ENCODE assay signal across 14 mouse cellular contexts in the genomic region with DNA sequence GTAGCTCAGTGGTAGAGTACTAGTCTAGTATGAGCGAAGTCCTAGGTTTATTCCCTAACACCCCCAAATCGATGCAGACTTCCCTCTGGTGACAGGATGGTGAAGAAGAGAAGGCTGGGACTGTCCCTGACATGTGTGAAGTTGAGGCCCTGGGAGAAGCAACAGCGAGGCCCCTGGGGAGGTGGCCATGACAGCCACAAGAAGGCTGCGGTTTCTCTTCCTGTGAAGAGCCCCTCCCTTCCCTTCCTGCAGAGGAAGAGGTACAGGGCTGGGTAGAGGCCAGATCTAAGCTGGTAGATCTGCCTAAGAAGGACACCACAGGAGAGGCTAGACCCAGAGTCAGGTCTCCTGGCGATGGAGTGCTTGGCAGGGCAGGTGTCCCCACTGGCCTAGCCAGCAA. TPM values are rescaled to one million over a fixed set of nuclear protein-coding genes. Genes with fewer than 3 reads are reported as not detected.
DNase-seq lines count a peak whose midpoint lies in the region; ATAC-seq lines count a peak whose summit lies in the region.
"Had no signal": no experiment of that assay in that cellular context is flagged by ENCODE, and none has a peak within 500 bp of the region (broad histone marks: within the 10 kb centered on the region; RNA-seq: fewer than 3 reads in every experiment).

No protein-coding gene starts in this region.

- peak overlapping the region; percentile 25 for H3K4me3 ChIP-seq in liver, embryonic 11.5 days (ENCODE audit: low read depth, low read length)
- H3K4me3 ChIP-seq in forebrain, embryonic 15.5 days: no peak overlapping the region
- H3K4me3 ChIP-seq: embryonic facial prominence, embryonic 15.5 days; hindbrain, embryonic 13.5 days; limb, embryonic 12.5 days; midbrain, embryonic 12.5 days had no signal

- H3K4me1 ChIP-seq in liver, embryonic 11.5 days (replicated peaks; ENCODE audit: control insufficient read depth, insufficient read depth, low read length): peaks cover 35% of the 10 kb centered on the region
- no peaks in the 10 kb centered on the region for H3K4me1 ChIP-seq in forebrain, embryonic 15.5 days
- H3K4me1 ChIP-seq: embryonic facial prominence, embryonic 15.5 days; hindbrain, embryonic 13.5 days; limb, embryonic 12.5 days; midbrain, embryonic 12.5 days had no signal

- H3K9ac ChIP-seq in liver, embryonic 11.5 days (ENCODE audit: low read depth, low read length): peak overlapping the region; percentile 54
- no peak overlapping the region for H3K9ac ChIP-seq in forebrain, embryonic 15.5 days (replicated peaks)
- H3K9ac ChIP-seq: embryonic facial prominence, embryonic 15.5 days; hindbrain, embryonic 13.5 days; limb, embryonic 12.5 days; midbrain, embryonic 12.5 days had no signal

- peak; percentile 55 for DNase-seq in lung, postnatal 36 days
- DNase-seq in lung, postnatal 10 days: no peak
- no peak for DNase-seq in liver, embryonic 11.5 days (ENCODE audit: low spot score)
- DNase-seq in thymus, postnatal 36 days: peak; percentile 74 to 82
- no peak for DNase-seq in gastrocnemius, postnatal 14 days
- DNase-seq in layer of hippocampus, postnatal 36 days: no peak
- DNase-seq: cerebellum, adult 18-20 months had no signal

- peak overlapping the region; percentile 63 for H3K4me2 ChIP-seq in liver, embryonic 11.5 days
- H3K4me2 ChIP-seq in forebrain, embryonic 15.5 days (replicated peaks): no peak overlapping the region
- H3K4me2 ChIP-seq: embryonic facial prominence, embryonic 15.5 days; hindbrain, embryonic 13.5 days; limb, embryonic 12.5 days; midbrain, embryonic 12.5 days had no signal

- no peaks in the 10 kb centered on the region; the same call in 1 of the 2 replicates for H3K36me3 ChIP-seq in liver, embryonic 11.5 days (ENCODE audit: control insufficient read depth, insufficient read depth, low read length)
- H3K36me3 ChIP-seq in forebrain, embryonic 15.5 days: no peaks in the 10 kb centered on the region
- H3K36me3 ChIP-seq: embryonic facial prominence, embryonic 15.5 days; hindbrain, embryonic 13.5 days; limb, embryonic 12.5 days; midbrain, embryonic 12.5 days had no signal

- H3K9me3 ChIP-seq in liver, embryonic 11.5 days (ENCODE audit: control insufficient read depth, low read length): no peaks in the 10 kb centered on the region
- no peaks in the 10 kb centered on the region for H3K9me3 ChIP-seq in forebrain, embryonic 15.5 days
- H3K9me3 ChIP-seq: embryonic facial prominence, embryonic 15.5 days; hindbrain, embryonic 13.5 days; limb, embryonic 12.5 days; midbrain, embryonic 12.5 days had no signal

- intact Hi-C loops in gastrocnemius, postnatal 14 days (cut with DNase I; ENCODE audit: low total_unique reads): no loop called here

- no peaks in the 10 kb centered on the region for H3K27me3 ChIP-seq in liver, embryonic 11.5 days (replicated peaks; ENCODE audit: control insufficient read depth, insufficient read depth, low read length)
- H3K27me3 ChIP-seq in forebrain, embryonic 15.5 days: no peaks in the 10 kb centered on the region
- H3K27me3 ChIP-seq: embryonic facial prominence, embryonic 15.5 days; limb, embryonic 12.5 days; midbrain, embryonic 12.5 days had no signal

- ATAC-seq in liver, embryonic 11.5 days (replicated peaks; ENCODE audit: low FRiP score): peak; percentile 60
- peak; percentile 74 for ATAC-seq in neutrophil, adult 5-6 weeks (ENCODE audit: extremely low read depth, insufficient number of reproducible peaks, low FRiP score, poor library complexity, severe bottlenecking)
- ATAC-seq in forebrain, embryonic 15.5 days (replicated peaks): no peak

- WGBS in liver, embryonic 11.5 days: 48% methylated on average over 5 of the region's 5 CpGs
- WGBS in forebrain, embryonic 15.5 days: 85% methylated on average over 5 of the region's 5 CpGs

- peak overlapping the region; percentile 86 for H3K27ac ChIP-seq in liver, embryonic 11.5 days (ENCODE audit: low read depth, low read length)
- H3K27ac ChIP-seq in forebrain, embryonic 15.5 days (replicated peaks): no peak overlapping the region
- H3K27ac ChIP-seq: embryonic facial prominence, embryonic 15.5 days; hindbrain, embryonic 13.5 days; limb, embryonic 12.5 days; midbrain, embryonic 12.5 days had no signal

RNA-seq across cellular contexts. Expression of a gene that starts 8.6 kb away (rescaled TPM):
- 124 and 126 TPM in 2 replicates for polyA plus RNA-seq in liver, embryonic 11.5 days (2014; fragmentation: Nextera tagmentation; extraction: Ambion mirVana)
- total RNA-seq in neutrophil, adult 5-6 weeks (2017): 420 and 447 TPM in 2 replicates
- 3.1 and 7.5 TPM in 2 replicates for polyA plus RNA-seq in forebrain, embryonic 15.5 days (2015; fragmentation: Nextera tagmentation; extraction: Ambion mirVana)
- total RNA-seq in gastrocnemius, postnatal 14 days (2021): 1 to 10 TPM; 1.1 to 2.5 TPM
- 1 to 10 TPM; 2.0 to 2.7 TPM for total RNA-seq in layer of hippocampus, postnatal 36 days (2021)

RNA-seq across cellular contexts. Expression of a gene that starts 19.5 kb away (rescaled TPM):
- not detected in 2 replicates for polyA plus RNA-seq in liver, embryonic 11.5 days (2014; fragmentation: Nextera tagmentation; extraction: Ambion mirVana)
- total RNA-seq in neutrophil, adult 5-6 weeks (2017): not detected in 2 replicates
- polyA plus RNA-seq in forebrain, embryonic 15.5 days (2015; fragmentation: Nextera tagmentation; extraction: Ambion mirVana): 1.0 and 1.4 TPM in 2 replicates
- under 1 TPM in 1 of 2 experiments, not detected in 1; 0.04 TPM for total RNA-seq in gastrocnemius, postnatal 14 days (2021)
- 10 to 100 TPM; 21.6 to 25.1 TPM for total RNA-seq in layer of hippocampus, postnatal 36 days (2021)
- polyA plus RNA-seq: embryonic facial prominence, embryonic 15.5 days; gonadal fat pad, adult 2 months had no signal

RNA-seq across cellular contexts. Expression of a gene that starts 32.7 kb away (rescaled TPM):
- 11.4 and 14.0 TPM in 2 replicates for polyA plus RNA-seq in liver, embryonic 11.5 days (2014; fragmentation: Nextera tagmentation; extraction: Ambion mirVana)
- total RNA-seq in neutrophil, adult 5-6 weeks (2017): 0.23 TPM in 1 of 2 replicates, not detected in the other
- polyA plus RNA-seq in forebrain, embryonic 15.5 days (2015; fragmentation: Nextera tagmentation; extraction: Ambion mirVana): 4.2 and 4.9 TPM in 2 replicates
- total RNA-seq in gastrocnemius, postnatal 14 days (2021): 10 to 100 TPM; 36.9 to 40.4 TPM
- total RNA-seq in layer of hippocampus, postnatal 36 days (2021): 1 to 10 TPM; 3.5 to 4.4 TPM

RNA-seq across cellular contexts. Expression of a gene that starts 32.9 kb away (rescaled TPM):
- 7.8 and 9.5 TPM in 2 replicates for polyA plus RNA-seq in liver, embryonic 11.5 days (2014; fragmentation: Nextera tagmentation; extraction: Ambion mirVana)
- 382 and 417 TPM in 2 replicates for total RNA-seq in neutrophil, adult 5-6 weeks (2017)
- 4.1 and 5.3 TPM in 2 replicates for polyA plus RNA-seq in forebrain, embryonic 15.5 days (2015; fragmentation: Nextera tagmentation; extraction: Ambion mirVana)
- total RNA-seq in gastrocnemius, postnatal 14 days (2021): 1 to 10 TPM; 2.9 to 3.3 TPM
- 10 to 100 TPM; 22.2 to 23.7 TPM for total RNA-seq in layer of hippocampus, postnatal 36 days (2021)

Comparison
In these comparisons a context has a peak if more than half of its experiments do, and no peak if none do; other contexts are left out.
1. DNase-seq: peak in lung, postnatal 36 days (single experiment) and thymus, postnatal 36 days (2 of 2); none in lung, postnatal 10 days (single experiment), liver, embryonic 11.5 days (single experiment), gastrocnemius, postnatal 14 days (single experiment) and layer of hippocampus, postnatal 36 days (0 of 2).
2. RNA of a gene that starts 8.6 kb away (total RNA-seq): 420 to 447 TPM in neutrophil, adult 5-6 weeks; 2.0 to 2.7 TPM in layer of hippocampus, postnatal 36 days and 1.1 to 2.5 TPM in gastrocnemius, postnatal 14 days; every median in the first group is over 100 times any median in the second.
3. RNA of a gene that starts 19.5 kb away (total RNA-seq): 21.6 to 25.1 TPM in layer of hippocampus, postnatal 36 days; 0.04 TPM in gastrocnemius, postnatal 14 days and not detected in neutrophil, adult 5-6 weeks; every median in the first group is over 10 times any median in the second.
4. RNA of a gene that starts 32.7 kb away (total RNA-seq): 36.9 to 40.4 TPM in gastrocnemius, postnatal 14 days; 3.5 to 4.4 TPM in layer of hippocampus, postnatal 36 days and 0.23 TPM in neutrophil, adult 5-6 weeks; every median in the first group is over 4 times any median in the second.